Comparison of ENCODE assay signal across 13 mouse cellular contexts in the genomic region with DNA sequence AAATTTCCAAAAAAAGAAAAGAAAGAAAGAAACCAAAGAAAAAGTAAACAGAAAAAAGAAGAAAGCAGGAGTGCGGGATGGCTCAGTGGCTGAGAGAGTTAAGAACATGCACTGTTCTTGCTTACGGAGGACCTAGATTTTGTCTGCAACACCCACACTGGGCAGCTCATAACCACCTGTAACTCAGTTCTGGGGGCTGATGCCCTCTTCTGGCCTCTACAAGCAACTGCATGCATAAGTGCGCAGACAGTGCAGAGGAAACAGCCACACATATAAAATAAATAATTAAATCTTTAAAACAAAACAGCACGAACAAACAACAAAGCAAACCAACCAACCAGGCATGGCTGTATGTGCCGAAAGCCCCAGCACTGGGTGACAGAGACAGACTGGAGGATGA. TPM values are rescaled to one million over a fixed set of nuclear protein-coding genes. Genes with fewer than 3 reads are reported as not detected.
DNase-seq lines count a peak whose midpoint lies in the region; ATAC-seq and TF ChIP-seq lines count a peak whose summit lies in the region.
"Had no signal": no experiment of that assay in that cellular context is flagged by ENCODE, and none has a peak within 500 bp of the region (broad histone marks: within the 10 kb centered on the region; RNA-seq: fewer than 3 reads in every experiment).

No protein-coding gene starts in this region.

- no peak overlapping the region for H3K4me3 ChIP-seq in intestine, postnatal 0 days (ENCODE audit: low read depth, low read length)
- no peak overlapping the region for H3K4me3 ChIP-seq in intestine, embryonic 16.5 days (ENCODE audit: low read length)
- no peak overlapping the region for H3K4me3 ChIP-seq in testis, adult 2 months (ENCODE audit: control insufficient read depth, low read depth, low read length)
- no peak overlapping the region for H3K4me3 ChIP-seq in kidney, embryonic 15.5 days (replicated peaks)
- H3K4me3 ChIP-seq: midbrain, embryonic 10.5 days had no signal

- no peak overlapping the region for H3K4me2 ChIP-seq in intestine, postnatal 0 days (replicated peaks; ENCODE audit: low read depth)
- no peak overlapping the region for H3K4me2 ChIP-seq in intestine, embryonic 16.5 days (ENCODE audit: low read depth, low read length)
- no peak overlapping the region for H3K4me2 ChIP-seq in kidney, embryonic 15.5 days

- H3K27ac ChIP-seq in intestine, postnatal 0 days (ENCODE audit: low read depth, low read length) = no peak overlapping the region
- no peak overlapping the region for H3K27ac ChIP-seq in intestine, embryonic 16.5 days (ENCODE audit: low read length)
- H3K27ac ChIP-seq in testis, adult 2 months (ENCODE audit: control insufficient read depth, insufficient read depth, low read depth, low read length) = no peak overlapping the region
- no peak overlapping the region for H3K27ac ChIP-seq in kidney, embryonic 15.5 days
- H3K27ac ChIP-seq: midbrain, embryonic 10.5 days had no signal

- no peak for ATAC-seq in intestine, postnatal 0 days
- no peak for ATAC-seq in intestine, embryonic 16.5 days
- ATAC-seq in kidney, embryonic 15.5 days (replicated peaks; ENCODE audit: low FRiP score) = no peak

- no peaks in the 10 kb centered on the region for H3K9me3 ChIP-seq in intestine, postnatal 0 days (ENCODE audit: control insufficient read depth)
- no peaks in the 10 kb centered on the region for H3K9me3 ChIP-seq in intestine, embryonic 16.5 days (ENCODE audit: control insufficient read depth, low read length)
- no peaks in the 10 kb centered on the region for H3K9me3 ChIP-seq in kidney, embryonic 15.5 days (replicated peaks)

- 84% methylated on average over 5 of the region's 5 CpGs for WGBS in intestine, postnatal 0 days
- 84% methylated on average over 5 of the region's 5 CpGs for WGBS in intestine, embryonic 16.5 days
- 87% methylated on average over 5 of the region's 5 CpGs for WGBS in kidney, embryonic 15.5 days

- no peaks in the 10 kb centered on the region for H3K36me3 ChIP-seq in intestine, postnatal 0 days (ENCODE audit: control insufficient read depth, insufficient read depth)
- no peaks in the 10 kb centered on the region for H3K36me3 ChIP-seq in intestine, embryonic 16.5 days (ENCODE audit: control insufficient read depth, insufficient read depth, low read length)
- H3K36me3 ChIP-seq in testis, adult 2 months (ENCODE audit: control insufficient read depth, insufficient read depth, low read length) = no peaks in the 10 kb centered on the region
- no peaks in the 10 kb centered on the region for H3K36me3 ChIP-seq in splenic B cell, adult 2 months (ENCODE audit: control insufficient read depth, insufficient read depth, low read length, poor library complexity, severe bottlenecking)
- H3K36me3 ChIP-seq in kidney, embryonic 15.5 days = no peaks in the 10 kb centered on the region
- H3K36me3 ChIP-seq: midbrain, embryonic 10.5 days had no signal

- no peak overlapping the region for H3K9ac ChIP-seq in intestine, postnatal 0 days (ENCODE audit: low read depth, low read length)
- H3K9ac ChIP-seq in intestine, embryonic 16.5 days (ENCODE audit: low read depth, low read length) = no peak overlapping the region
- H3K9ac ChIP-seq in kidney, embryonic 15.5 days = no peak overlapping the region

- no peak for DNase-seq in testis, postnatal 14 days (ENCODE audit: low spot score)
- DNase-seq in ZHBTc4 (ENCODE audit: low read depth, low spot score) = peak; percentile 77
- DNase-seq in splenic B cell, adult 2 months (ENCODE audit: low read depth, low spot score) = peak; percentile 67
- no peak for DNase-seq in layer of hippocampus, adult 9-10 months (ENCODE audit: low spot score)
- DNase-seq: adrenal gland, adult 8-10 months; cerebellum, adult 11 months; kidney, postnatal 25 days; thymus, postnatal 4 days had no signal

- TF ChIP-seq POLR2A in testis, adult 2 months (IDR thresholded peaks at IDR 0.05; ENCODE audit: control insufficient read depth, low read depth, low read length) = no peak

- no peaks in the 10 kb centered on the region for H3K27me3 ChIP-seq in intestine, postnatal 0 days (replicated peaks; ENCODE audit: control insufficient read depth, insufficient read depth, low read length)
- H3K27me3 ChIP-seq in intestine, embryonic 16.5 days (replicated peaks; ENCODE audit: control insufficient read depth, insufficient read depth, low read length) = no peaks in the 10 kb centered on the region
- no peaks in the 10 kb centered on the region for H3K27me3 ChIP-seq in testis, adult 2 months (ENCODE audit: control insufficient read depth, insufficient read depth, low read length)
- no peaks in the 10 kb centered on the region for H3K27me3 ChIP-seq in splenic B cell, adult 2 months (ENCODE audit: control insufficient read depth, insufficient read depth, low read length, poor library complexity, severe bottlenecking)
- H3K27me3 ChIP-seq in kidney, embryonic 15.5 days = no peaks in the 10 kb centered on the region

- TF ChIP-seq CTCF in intestine, postnatal 0 days (IDR thresholded peaks at IDR 0.05; ENCODE audit: low read depth) = peak; percentile 56
- TF ChIP-seq CTCF in testis, adult 2 months (IDR thresholded peaks at IDR 0.05; ENCODE audit: control insufficient read depth, insufficient read depth, insufficient replicate concordance, low read depth, low read length) = peak; percentile 18; the same call in 1 of the 2 replicates

- H3K4me1 ChIP-seq in intestine, postnatal 0 days (replicated peaks; ENCODE audit: control insufficient read depth, insufficient read depth, low read length) = no peaks in the 10 kb centered on the region
- H3K4me1 ChIP-seq in intestine, embryonic 16.5 days (ENCODE audit: control insufficient read depth, insufficient read depth, low read length) = no peaks in the 10 kb centered on the region
- H3K4me1 ChIP-seq in testis, adult 2 months (ENCODE audit: control insufficient read depth, insufficient read depth, low read length) = no peaks in the 10 kb centered on the region; the same call in 1 of the 2 replicates
- H3K4me1 ChIP-seq in kidney, embryonic 15.5 days = no peaks in the 10 kb centered on the region
- H3K4me1 ChIP-seq: midbrain, embryonic 10.5 days had no signal

RNA-seq across cellular contexts. Expression of gene Map4k1, which starts 50.8 kb away (rescaled TPM):
- 1.5 and 1.6 TPM in 2 replicates for polyA plus RNA-seq in intestine, postnatal 0 days (2015; fragmentation: Nextera tagmentation; extraction: Ambion mirVana)
- polyA plus RNA-seq in intestine, embryonic 16.5 days (2015; fragmentation: Nextera tagmentation; extraction: Ambion mirVana) = 6.9 and 7.3 TPM in 2 replicates
- polyA plus RNA-seq in testis, adult 2 months (2012; rRNA removed) = 58.8 and 83.2 TPM in 2 replicates
- polyA plus RNA-seq in kidney, embryonic 15.5 days (2015; fragmentation: Nextera tagmentation; extraction: Ambion mirVana) = 9.0 and 9.6 TPM in 2 replicates

RNA-seq across cellular contexts. Expression of gene Eif3k, which starts 51.0 kb away (rescaled TPM):
- polyA plus RNA-seq in intestine, postnatal 0 days (2015; fragmentation: Nextera tagmentation; extraction: Ambion mirVana) = 282 and 286 TPM in 2 replicates
- polyA plus RNA-seq in intestine, embryonic 16.5 days (2015; fragmentation: Nextera tagmentation; extraction: Ambion mirVana) = 355 and 362 TPM in 2 replicates
- polyA plus RNA-seq in testis, adult 2 months (2012; rRNA removed) = 379 and 426 TPM in 2 replicates
- 401 and 402 TPM in 2 replicates for polyA plus RNA-seq in kidney, embryonic 15.5 days (2015; fragmentation: Nextera tagmentation; extraction: Ambion mirVana)

Comparison
In these comparisons a context has a peak if more than half of its experiments do, and no peak if none do; other contexts are left out.
1. DNase-seq: peak in ZHBTc4 (single experiment) and splenic B cell, adult 2 months (single experiment); none in testis, postnatal 14 days (single experiment) and layer of hippocampus, adult 9-10 months (single experiment).